Mouse (Mus musculus) heart, postnatal 0 days (tissue): ENCODE data around the gene Srrm3.

Source experiments
- CTCF ChIP-seq: IDR thresholded peaks from 2 replicates; pipeline ENCODE4 v1.5.1; 2016; ENCODE audit warnings: antibody characterized with exemption, control low read depth, low read depth
- EP300 ChIP-seq: IDR thresholded peaks from 2 replicates; pipeline ENCODE4 v1.6.1; 2016; ENCODE audit warnings: antibody characterized with exemption, low read depth

GRCm38 (mm10) chr5:135804735-135805134 lies 2.0 kb upstream of the Srrm3 start:
- no peak for TF ChIP-seq CTCF
- TF ChIP-seq EP300 = no peak
